7 mouse cellular contexts compared by ENCODE assay signal in genomic region chrX:73921285-73921822, GRCm38 (mm10). TPM values are rescaled to one million over a fixed set of nuclear protein-coding genes. Genes with fewer than 3 reads are reported as not detected.
DNase-seq lines count a peak whose midpoint lies in the region; ATAC-seq and TF ChIP-seq lines count a peak whose summit lies in the region.

No protein-coding gene starts in this region.

- TF ChIP-seq POLR2A in lung, adult 2 months (IDR thresholded peaks at IDR 0.05; ENCODE audit: borderline replicate concordance, extremely low read depth, low read depth, low read length), result no peak

- peaks cover 10% of the 10 kb centered on the region; the same call in 1 of the 2 replicates for H3K36me3 ChIP-seq in embryonic facial prominence, embryonic 12.5 days
- peaks cover 33% of the 10 kb centered on the region for H3K36me3 ChIP-seq in hindbrain, embryonic 10.5 days

- peak overlapping the region; percentile 71 for H3K4me3 ChIP-seq in lung, adult 2 months (replicated peaks; ENCODE audit: extremely low read depth, low read depth, low read length)
- peak overlapping the region; percentile 51 for H3K4me3 ChIP-seq in embryonic facial prominence, embryonic 12.5 days
- H3K4me3 ChIP-seq in hindbrain, embryonic 10.5 days, result peak overlapping the region; percentile 62

- DNase-seq in lung, adult 2 months, result no peak
- DNase-seq in lung, postnatal 25 days (ENCODE audit: low spot score), result no peak
- no peak for DNase-seq in hindbrain, embryonic 10.5 days (ENCODE audit: low spot score)
- DNase-seq in MN1 (ENCODE audit: low spot score), result no peak
- DNase-seq in thymus, postnatal 4 days, result no peak

- no peaks in the 10 kb centered on the region for H3K27me3 ChIP-seq in embryonic facial prominence, embryonic 12.5 days
- no peaks in the 10 kb centered on the region for H3K27me3 ChIP-seq in hindbrain, embryonic 10.5 days (ENCODE audit: insufficient read depth, poor library complexity, severe bottlenecking)

- H3K9ac ChIP-seq in embryonic facial prominence, embryonic 12.5 days, result peak overlapping the region; percentile 68

- no peaks in the 10 kb centered on the region for H3K9me3 ChIP-seq in embryonic facial prominence, embryonic 12.5 days
- H3K9me3 ChIP-seq in hindbrain, embryonic 10.5 days, result no peaks in the 10 kb centered on the region

- no peak for ATAC-seq in embryonic facial prominence, embryonic 12.5 days (ENCODE audit: insufficient number of reproducible peaks, insufficient read depth, low FRiP score, low TSS enrichment)
- ATAC-seq in megakaryocyte progenitor cell, adult 5-6 weeks (replicated peaks; ENCODE audit: poor library complexity), result 0 out of 2 replicates have a peak, but pooled peaks have one; percentile 1

- H3K4me1 ChIP-seq in lung, adult 2 months (ENCODE audit: control insufficient read depth, insufficient read depth, low read length), result 0 out of 2 replicates have a peak, but pooled peaks cover 2% of the 10 kb centered on the region
- no peaks in the 10 kb centered on the region for H3K4me1 ChIP-seq in embryonic facial prominence, embryonic 12.5 days
- H3K4me1 ChIP-seq in hindbrain, embryonic 10.5 days (replicated peaks), result peaks cover 6% of the 10 kb centered on the region; the same call in 1 of the 2 replicates

- peak overlapping the region; percentile 77; the same call in 1 of the 2 replicates for H3K27ac ChIP-seq in embryonic facial prominence, embryonic 12.5 days
- peak overlapping the region; percentile 89 for H3K27ac ChIP-seq in hindbrain, embryonic 10.5 days

- TF ChIP-seq CTCF in lung, adult 2 months (IDR thresholded peaks at IDR 0.05; ENCODE audit: insufficient read depth, low read length), result no peak

- peak overlapping the region; percentile 62 for H3K4me2 ChIP-seq in embryonic facial prominence, embryonic 12.5 days (replicated peaks)

- WGBS in lung, adult 2 months, result 29% methylated on average over 34 of the region's 34 CpGs
- 14% methylated on average over 34 of the region's 34 CpGs for WGBS in embryonic facial prominence, embryonic 12.5 days
- WGBS in hindbrain, embryonic 10.5 days, result 16% methylated on average over 34 of the region's 34 CpGs

RNA-seq across cellular contexts. Expression of gene Arhgap4, which starts 0.3 kb away (rescaled TPM):
- 27.8 and 39.0 TPM in 2 replicates for polyA plus RNA-seq in lung, adult 2 months (2012; rRNA removed)
- polyA plus RNA-seq in embryonic facial prominence, embryonic 12.5 days (2016; fragmentation: Nextera tagmentation; extraction: Ambion mirVana), result 2.7 and 3.0 TPM in 2 replicates
- polyA plus RNA-seq in hindbrain, embryonic 10.5 days (2016; fragmentation: Nextera tagmentation; extraction: Ambion mirVana), result 2.2 TPM in 2 replicates
- total RNA-seq in megakaryocyte progenitor cell, adult 5-6 weeks (2015), result 21.8 and 25.2 TPM in 2 replicates
- 39.2 and 40.1 TPM in 2 replicates for total RNA-seq in megakaryocyte progenitor cell, adult 5-6 weeks (2017)

RNA-seq across cellular contexts. Expression of gene Naa10, which starts 0.4 kb away (rescaled TPM):
- polyA plus RNA-seq in lung, adult 2 months (2012; rRNA removed), result 33.3 and 42.6 TPM in 2 replicates
- 136 and 147 TPM in 2 replicates for polyA plus RNA-seq in embryonic facial prominence, embryonic 12.5 days (2016; fragmentation: Nextera tagmentation; extraction: Ambion mirVana)
- 148 and 159 TPM in 2 replicates for polyA plus RNA-seq in hindbrain, embryonic 10.5 days (2016; fragmentation: Nextera tagmentation; extraction: Ambion mirVana)
- 115 and 125 TPM in 2 replicates for total RNA-seq in megakaryocyte progenitor cell, adult 5-6 weeks (2015)
- 169 and 186 TPM in 2 replicates for total RNA-seq in megakaryocyte progenitor cell, adult 5-6 weeks (2017)

RNA-seq across cellular contexts. Expression of gene Renbp, which starts 9.3 kb away (rescaled TPM):
- polyA plus RNA-seq in lung, adult 2 months (2012; rRNA removed), result 37.5 and 42.3 TPM in 2 replicates
- polyA plus RNA-seq in embryonic facial prominence, embryonic 12.5 days (2016; fragmentation: Nextera tagmentation; extraction: Ambion mirVana), result 19.7 and 24.7 TPM in 2 replicates
- 20.6 and 25.8 TPM in 2 replicates for polyA plus RNA-seq in hindbrain, embryonic 10.5 days (2016; fragmentation: Nextera tagmentation; extraction: Ambion mirVana)
- 7.5 and 7.6 TPM in 2 replicates for total RNA-seq in megakaryocyte progenitor cell, adult 5-6 weeks (2015)
- total RNA-seq in megakaryocyte progenitor cell, adult 5-6 weeks (2017), result 17.6 and 33.4 TPM in 2 replicates

RNA-seq across cellular contexts. Expression of gene L1cam, which starts 25.4 kb away (rescaled TPM):
- polyA plus RNA-seq in lung, adult 2 months (2012; rRNA removed), result 6.6 and 9.4 TPM in 2 replicates
- polyA plus RNA-seq in embryonic facial prominence, embryonic 12.5 days (2016; fragmentation: Nextera tagmentation; extraction: Ambion mirVana), result 5.9 and 7.2 TPM in 2 replicates
- polyA plus RNA-seq in hindbrain, embryonic 10.5 days (2016; fragmentation: Nextera tagmentation; extraction: Ambion mirVana), result 13.4 and 26.1 TPM in 2 replicates
- total RNA-seq in megakaryocyte progenitor cell, adult 5-6 weeks (2015), result 1.3 and 1.5 TPM in 2 replicates
- total RNA-seq in megakaryocyte progenitor cell, adult 5-6 weeks (2017), result 0.17 and 0.46 TPM in 2 replicates

RNA-seq across cellular contexts. Expression of gene Avpr2, which starts 29.5 kb away (rescaled TPM):
- not detected in 2 replicates for polyA plus RNA-seq in lung, adult 2 months (2012; rRNA removed)
- 0.10 and 0.14 TPM in 2 replicates for polyA plus RNA-seq in embryonic facial prominence, embryonic 12.5 days (2016; fragmentation: Nextera tagmentation; extraction: Ambion mirVana)
- polyA plus RNA-seq in hindbrain, embryonic 10.5 days (2016; fragmentation: Nextera tagmentation; extraction: Ambion mirVana), result 0.16 TPM in 1 of 2 replicates, not detected in the other
- not detected in 2 replicates for total RNA-seq in megakaryocyte progenitor cell, adult 5-6 weeks (2015)
- total RNA-seq in megakaryocyte progenitor cell, adult 5-6 weeks (2017), result 0.12 and 0.30 TPM in 2 replicates
